Mouse (Mus musculus) thymus, postnatal 4 days (tissue): ENCODE measurements around the gene Taf9.

Experiments used
- DNase-seq: peaks from one replicate; pipeline ENCODE4 v3.0.0; 2021

Taf9 gene

GRCm38 (mm10) chr13:100651439-100652186 is at the start of gene Taf9:
Gene Taf9 (plus strand): TSS chr13:100651579.
- DNase-seq = peak; percentile 20

- no peak for DNase-seq
These were observed 49.0 kb upstream of the Taf9 start for GRCm38 (mm10) chr13:100602239-100602902.

DNA sequence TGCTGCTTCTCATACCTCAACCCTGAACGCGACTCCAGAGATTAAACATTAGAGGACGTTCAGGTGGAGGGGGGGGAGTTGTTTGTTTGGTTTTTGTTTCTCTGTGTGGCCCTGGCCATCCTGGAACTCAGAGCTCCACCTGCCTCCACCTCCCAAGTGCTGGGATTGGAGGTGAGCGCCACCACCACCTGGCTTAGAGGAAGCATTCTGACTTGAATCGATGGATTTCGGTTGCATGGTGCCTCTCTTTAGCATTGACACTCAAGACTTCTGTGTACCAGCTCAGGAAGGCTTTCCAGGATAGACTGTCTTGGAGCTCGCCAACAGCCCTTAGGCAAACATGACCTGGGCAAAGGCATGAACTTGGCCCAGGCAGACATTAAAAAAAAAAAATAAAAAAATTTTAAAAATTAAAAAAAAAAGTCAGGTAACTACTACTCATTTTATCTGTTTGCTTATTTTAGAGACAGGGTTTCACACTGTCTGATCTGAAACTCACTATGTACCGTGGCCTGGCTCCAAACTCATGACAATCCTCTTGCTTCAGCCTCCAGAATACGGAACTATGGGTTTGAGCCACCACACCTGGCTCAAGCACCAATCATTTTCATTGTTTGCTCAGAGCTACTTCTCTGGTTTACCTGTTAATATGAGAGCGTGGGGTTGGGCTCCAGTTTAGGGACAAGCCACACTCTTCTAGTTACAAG is 48.2 kb upstream of the Taf9 start:
- no peak for DNase-seq

DNA sequence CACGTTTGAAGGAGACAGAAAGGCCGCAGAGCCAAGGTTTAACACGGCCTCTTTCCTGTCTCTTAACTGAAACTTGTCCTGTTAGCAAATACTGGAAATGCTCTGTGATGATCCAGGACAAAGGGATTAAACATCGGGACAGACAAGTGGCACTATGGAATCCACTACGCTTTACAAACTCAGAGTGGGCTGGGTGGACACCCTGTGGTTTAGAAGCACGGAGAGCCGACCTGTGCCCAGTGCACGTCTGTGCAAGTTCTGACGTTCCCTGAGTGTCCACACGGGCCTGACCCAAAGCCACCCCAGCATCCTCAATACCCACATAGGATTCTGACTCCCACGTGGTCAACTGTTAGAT is 47.7 kb upstream of the Taf9 start:
- DNase-seq = no peak

GRCm38 (mm10) chr13:100605845-100606244 is 45.5 kb upstream of the Taf9 start:
- DNase-seq = no peak

- DNase-seq = peak; percentile 36
These were observed 43.6 kb upstream of the Taf9 start for GRCm38 (mm10) chr13:100607756-100608155.

DNA sequence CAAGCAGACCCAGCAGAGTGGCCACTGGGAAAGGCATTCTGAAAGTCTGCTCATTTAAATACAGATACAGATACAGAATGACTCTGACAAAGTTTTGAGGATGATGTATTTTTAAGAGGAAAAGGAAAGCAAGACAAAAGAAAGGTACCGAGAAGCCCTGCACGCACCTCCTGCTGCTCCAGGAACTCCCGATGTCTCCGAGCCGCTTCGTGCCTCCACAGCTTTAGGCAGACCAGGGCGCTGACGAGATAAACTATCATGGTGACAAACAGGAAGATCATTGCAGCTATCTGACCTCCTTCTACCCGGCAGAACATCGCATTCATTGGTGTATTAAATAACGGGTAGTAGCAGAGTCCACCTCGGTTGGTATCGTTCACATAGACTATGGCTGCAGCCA is 40.1 kb upstream of the Taf9 start:
- no peak for DNase-seq

- no peak for DNase-seq
These were observed 39.1 kb upstream of the Taf9 start for GRCm38 (mm10) chr13:100612251-100612650.

DNA sequence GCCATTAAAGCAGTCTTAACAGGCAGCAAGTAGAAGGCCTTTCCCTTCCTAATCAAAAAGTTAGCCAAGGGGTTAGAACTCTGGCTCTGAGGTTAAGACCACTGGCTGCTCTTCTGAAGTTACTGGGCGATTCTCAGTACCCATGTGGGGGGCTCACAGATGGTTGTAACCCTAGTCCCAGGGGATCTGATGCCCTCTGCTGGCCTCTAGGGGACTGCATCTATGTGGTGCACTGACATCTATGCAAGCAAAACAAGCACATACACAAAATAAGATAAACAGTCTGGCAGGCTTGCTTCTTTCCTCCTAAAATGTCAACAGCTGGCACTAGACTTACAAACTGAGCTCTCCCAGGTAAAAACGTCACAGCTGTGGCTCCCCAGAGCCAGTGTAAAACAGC is 38.5 kb upstream of the Taf9 start:
- peak; percentile 43 for DNase-seq

DNA sequence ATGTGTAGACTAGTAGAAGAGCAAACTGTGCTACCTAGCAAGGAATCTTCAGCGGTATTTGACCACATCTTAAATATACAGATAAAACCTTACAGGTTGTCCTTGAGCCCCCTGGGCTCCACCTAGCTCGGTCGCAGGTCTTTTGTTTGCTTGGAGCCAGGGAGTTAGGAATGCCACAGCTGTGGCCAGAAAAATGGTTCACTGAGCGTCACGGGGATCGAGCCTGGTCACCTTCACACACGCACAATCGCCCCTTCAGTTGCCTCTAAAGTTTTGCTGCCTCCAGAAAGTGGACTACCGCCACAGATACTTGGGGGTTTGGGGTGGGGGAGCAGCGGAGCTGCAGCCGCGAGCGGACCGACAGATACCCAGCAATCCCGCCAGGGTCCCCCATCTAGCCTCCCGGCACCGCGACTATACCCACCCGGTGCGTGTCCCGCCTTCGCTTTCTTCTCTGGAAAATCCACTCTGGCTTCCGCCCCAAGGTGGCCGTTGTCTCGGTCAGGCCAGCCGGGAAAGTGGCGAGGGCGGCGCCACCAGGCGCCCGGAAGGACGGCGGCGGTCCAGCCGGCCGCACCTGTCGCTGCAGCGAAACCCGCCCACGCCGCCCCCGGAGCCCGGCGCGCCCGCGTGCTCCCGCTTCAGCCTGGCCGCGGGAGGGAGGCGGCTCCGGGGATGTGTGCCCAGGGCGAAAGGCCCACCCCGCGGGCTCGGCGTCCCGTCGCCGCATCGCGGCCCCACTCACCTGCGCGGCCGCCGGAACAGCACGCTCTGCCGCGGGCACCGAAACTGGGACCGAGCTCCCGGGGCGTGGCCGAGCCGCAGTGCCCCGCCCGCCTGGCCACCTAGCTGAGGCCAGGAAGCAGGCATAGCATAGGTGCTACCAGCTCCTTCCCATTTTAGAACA is 34.9 kb upstream of the Taf9 start, which contains the start of gene Marveld2:
Gene Marveld2 (minus strand): TSS at position 791 of the 907 bp plus-strand sequence.
- DNase-seq = peak; percentile 64

GRCm38 (mm10) chr13:100617583-100617982 is 33.8 kb upstream of the Taf9 start:
- no peak for DNase-seq

DNA sequence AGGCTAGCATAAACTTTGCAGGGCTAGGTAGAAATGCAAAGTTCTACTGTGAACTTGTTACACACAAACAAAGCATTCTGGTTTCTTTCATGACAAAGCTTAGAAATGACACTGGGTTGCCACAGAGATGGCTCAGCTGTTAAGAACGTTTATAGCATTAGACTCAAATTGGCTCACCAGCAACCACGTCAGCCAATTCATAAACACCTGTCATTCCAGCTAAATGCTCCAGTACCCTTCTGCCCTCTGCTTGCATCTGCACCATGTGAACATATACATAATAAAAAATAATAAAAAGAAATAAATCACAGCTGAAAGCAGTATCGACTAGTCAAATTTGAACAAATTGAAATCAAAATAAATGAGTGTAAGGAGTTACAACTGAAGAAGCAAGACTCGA is 29.1 kb upstream of the Taf9 start:
- DNase-seq = no peak

- DNase-seq = no peak
These were observed 17.2 kb upstream of the Taf9 start for GRCm38 (mm10) chr13:100634106-100634691.

DNA sequence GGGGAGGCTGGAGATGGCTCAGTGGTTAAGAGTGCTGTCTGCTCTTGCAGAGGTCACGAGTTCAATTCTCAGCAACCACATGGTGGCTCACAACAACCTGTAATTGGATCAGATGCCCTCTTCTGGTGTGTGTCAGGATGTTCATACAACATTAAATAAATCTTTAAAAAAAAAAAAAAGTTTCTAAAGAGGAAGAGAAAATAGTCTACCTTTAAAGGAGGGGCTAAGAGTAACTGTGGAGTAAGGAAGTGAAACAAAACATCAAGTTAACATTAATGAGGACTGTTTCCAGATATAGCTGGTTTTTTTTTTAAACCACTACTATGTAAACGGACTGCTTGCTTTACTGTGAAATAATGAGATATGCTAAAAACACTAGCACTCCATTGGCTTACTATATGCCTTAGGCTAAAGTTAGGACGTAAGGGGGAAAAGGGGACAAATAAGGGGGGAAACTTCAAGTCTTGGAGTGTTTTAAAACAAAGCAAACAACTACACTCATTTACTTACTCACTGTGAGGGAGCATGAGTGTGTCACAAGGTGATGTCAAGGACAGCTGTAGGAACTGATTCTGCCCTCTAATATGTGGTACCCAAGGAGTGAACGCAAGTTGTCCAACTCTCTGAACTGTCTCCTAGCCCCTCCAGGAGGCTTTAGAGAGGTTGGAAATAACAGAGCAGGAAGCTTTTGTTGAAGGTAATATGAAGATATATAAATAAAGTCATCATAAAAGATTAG is 8.7 kb upstream of the Taf9 start:
- DNase-seq = no peak

- DNase-seq = no peak
These were observed 3.2 kb upstream of the Taf9 start for GRCm38 (mm10) chr13:100648223-100648622.

- DNase-seq = peak; percentile 98
These were observed 585 bp upstream of the Taf9 start, which contains the start of the genes Ak6 and Rad17 for GRCm38 (mm10) chr13:100650550-100651438. Gene Ak6 (plus strand): TSS chr13:100650979. Gene Rad17 (minus strand): TSS chr13:100651051.

DNA sequence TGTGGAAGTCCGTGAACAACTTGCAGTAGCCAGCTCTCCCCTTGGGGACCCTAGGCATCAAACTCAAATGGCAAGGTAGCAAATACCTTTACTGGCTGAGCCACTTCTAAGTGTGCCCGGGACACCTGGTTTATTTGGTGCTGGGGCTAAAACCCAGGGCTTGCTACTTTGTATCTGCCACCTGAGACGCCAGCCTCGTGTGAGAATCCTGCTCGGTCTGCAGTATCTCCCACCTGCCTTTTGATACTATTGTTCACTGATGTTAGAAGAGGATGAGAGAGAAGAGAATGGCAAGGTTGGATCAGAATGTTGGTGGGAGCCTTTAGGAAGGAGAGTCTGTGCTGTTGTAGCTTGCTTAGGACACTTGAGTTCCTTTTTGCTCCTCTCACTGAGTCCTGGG is 6.7 kb downstream of the Taf9 start:
- DNase-seq = no peak

GRCm38 (mm10) chr13:100659864-100660456 is 8.6 kb downstream of the Taf9 start:
- DNase-seq = peak; percentile 76

DNA sequence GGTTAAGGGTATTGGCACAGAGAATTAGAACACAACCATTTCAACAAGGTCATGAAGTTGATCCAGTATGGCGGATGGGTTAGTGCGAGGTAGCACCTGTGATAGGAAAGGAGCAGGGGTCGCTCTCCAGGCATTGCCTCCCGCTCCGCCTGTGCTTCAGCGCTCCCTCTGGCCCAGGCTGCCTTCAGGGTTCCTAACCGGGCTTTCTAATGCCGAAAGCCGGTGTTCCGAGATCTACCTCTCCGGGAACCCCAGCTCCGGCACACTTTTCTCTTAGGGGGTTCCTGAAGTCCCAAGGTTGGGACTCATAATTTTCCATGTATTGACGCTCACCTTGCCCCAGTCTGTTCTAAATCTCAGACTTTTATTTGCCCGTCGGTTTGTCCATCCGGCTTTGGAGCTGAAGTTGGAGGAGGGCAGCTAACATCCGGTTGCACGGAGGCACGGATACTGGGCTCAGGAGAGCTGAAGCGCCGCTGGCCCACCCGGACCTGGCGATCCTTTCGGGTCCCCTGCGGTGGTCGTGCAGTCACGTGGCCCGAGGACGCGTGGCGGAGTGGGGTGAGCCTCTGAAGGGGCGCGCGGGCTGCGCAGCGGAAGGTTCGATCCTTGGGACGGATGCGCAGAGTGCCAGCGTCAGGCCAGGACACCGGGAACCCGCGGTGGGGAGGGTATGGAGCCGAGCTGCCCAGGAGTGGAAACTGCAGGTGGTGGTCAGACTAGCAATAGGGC is 18.1 kb downstream of the Taf9 start, which contains the start of gene Ccdc125:
Gene Ccdc125 (plus strand): TSS at position 427 of the 732 bp plus-strand sequence.
- DNase-seq = peak; percentile 69
